Mouse (Mus musculus): Measurements from ENCODE around the gene Fzd2. TPM values are rescaled to one million over a fixed set of nuclear protein-coding genes. Genes with fewer than 3 reads are reported as not detected.

Gene Fzd2
- total RNA-seq, 2 experiments from 2014 or later, result 2.5 to 2.7 TPM

Other genes with a start within 250 kb of the Fzd2 start
- under 1 TPM; 0.08 to 0.56 TPM for gene Slc4a1, start 238.2 kb upstream of the Fzd2 start, total RNA-seq (2021)
- gene Rundc3a, start 211.0 kb upstream of the Fzd2 start, total RNA-seq (2021), result under 1 TPM in 1 of 2 experiments, not detected in 1; 0.35 TPM
- gene Slc25a39, start 196.4 kb upstream of the Fzd2 start, total RNA-seq (2021), result 10 to 100 TPM; 54.4 to 76.1 TPM
- 10 to 100 TPM; 28.7 to 35.2 TPM for gene Grn, start 174.1 kb upstream of the Fzd2 start, total RNA-seq (2021)
- 1 to 10 TPM; 1.6 to 2.7 TPM for gene Fam171a2, start 156.7 kb upstream of the Fzd2 start, total RNA-seq (2021)
- gene Itga2b, start 134.3 kb upstream of the Fzd2 start, total RNA-seq (2021), result 1 to 10 TPM; 1.4 to 1.6 TPM
- 10 to 100 TPM; 17.5 to 19.6 TPM for gene Gpatch8, start 48.0 kb upstream of the Fzd2 start, total RNA-seq (2021)
- under 1 TPM in 1 of 2 experiments, not detected in 1; 0.43 TPM for gene Gm11627, start 24.9 kb upstream of the Fzd2 start, total RNA-seq (2021)
- gene Meioc, start 59.3 kb downstream of the Fzd2 start, total RNA-seq (2021), result not detected
- 10 to 100 TPM; 60.3 to 73.0 TPM for gene Ccdc43, start 93.4 kb downstream of the Fzd2 start, total RNA-seq (2021)
- under 1 TPM; 0.29 to 0.77 TPM for gene Adam11, start 157.0 kb downstream of the Fzd2 start, total RNA-seq (2021)
- gene Gjc1, start 215.3 kb downstream of the Fzd2 start, total RNA-seq (2021), result 1 to 10 TPM; 5.2 to 7.3 TPM
- gene Higd1b, start 231.5 kb downstream of the Fzd2 start, total RNA-seq (2021), result 1 to 10 TPM; 3.3 to 3.9 TPM

Data from gastrocnemius, postnatal 25 days (tissue).